Mouse (Mus musculus) layer of hippocampus, postnatal 25 days (tissue): ENCODE measurements around the gene Tecpr2. TPM values are rescaled to one million over a fixed set of nuclear protein-coding genes. Genes with fewer than 3 reads are reported as not detected.

Experiments used
- DNase-seq, 2 experiments: peaks; one replicate each; pipeline ENCODE4 v3.0.0; 2022; ENCODE audit warnings: mixed read lengths in 2 of 2, low spot score in 1 of 2; ENCODE audit errors: extremely low spot score in 1 of 2
- total RNA-seq, 2 experiments: library from RNA; stranded (reverse); gene quantifications; 2 replicates each; pipeline ENCODE4 v1.2.3; 2021

Tecpr2 gene
- total RNA-seq, 2 experiments from 2014 or later: 40.5 to 41.4 TPM

DNA sequence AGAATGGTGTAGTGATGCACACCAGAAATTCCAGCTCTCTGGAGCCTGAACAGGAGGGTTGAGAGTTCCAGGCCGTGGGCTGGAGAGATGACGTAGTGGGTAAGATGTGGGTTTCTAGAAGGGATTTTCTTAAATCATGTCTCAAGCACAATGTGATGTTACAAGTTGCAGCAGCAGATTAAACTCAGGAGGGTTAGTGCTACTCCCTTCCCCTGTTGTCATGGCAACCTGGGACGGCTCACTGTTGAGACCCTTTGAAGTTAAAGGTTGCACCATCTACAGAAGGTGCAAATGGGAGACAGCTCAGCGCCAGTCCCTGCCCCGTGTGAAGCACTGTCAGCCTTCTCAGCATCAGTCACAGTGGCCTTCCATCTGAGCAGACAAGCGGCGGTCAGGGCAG lies 27.8 kb upstream of the Tecpr2 start:
- no peak for DNase-seq

DNA sequence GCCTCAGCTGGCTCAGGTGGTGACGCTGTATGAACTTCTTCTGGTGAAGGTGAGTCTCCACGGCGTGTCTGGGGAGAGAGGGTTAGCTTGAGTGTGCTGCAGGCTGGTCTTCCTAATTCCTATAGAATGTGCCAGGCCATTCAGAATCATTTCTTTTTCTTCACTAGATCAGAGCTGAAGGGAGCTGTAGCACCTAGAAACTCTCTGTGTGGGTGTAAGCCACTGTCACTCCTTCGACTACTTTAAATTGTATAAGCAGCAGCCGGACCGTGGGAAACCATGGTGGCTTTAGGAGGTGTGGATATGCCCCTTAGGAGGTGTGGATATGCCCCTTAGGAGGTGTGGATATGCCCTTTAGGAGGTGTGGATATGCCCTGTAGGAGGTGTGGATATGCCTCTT lies 25.1 kb upstream of the Tecpr2 start:
- DNase-seq: no peak

DNA sequence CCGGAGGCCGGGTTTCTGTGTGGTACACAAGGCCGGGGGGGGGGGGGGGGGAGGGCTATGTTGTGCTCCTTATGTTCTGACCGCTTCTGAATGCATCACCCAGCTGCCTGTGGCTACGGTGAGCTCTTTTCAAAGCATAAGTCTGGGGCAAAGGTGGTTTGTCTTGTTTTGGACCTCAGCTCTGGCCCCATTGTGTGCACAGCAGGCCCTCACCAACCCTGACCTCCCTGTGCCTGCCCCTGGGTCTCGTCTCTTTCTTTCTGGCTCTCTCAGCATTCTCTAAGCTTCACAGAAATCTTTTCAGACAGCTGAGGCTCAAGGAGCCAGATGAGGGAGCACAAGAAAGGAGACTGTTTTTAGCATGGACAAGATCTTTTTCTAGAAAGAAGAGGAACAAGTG lies 23.5 kb upstream of the Tecpr2 start:
- no peak for DNase-seq

DNA sequence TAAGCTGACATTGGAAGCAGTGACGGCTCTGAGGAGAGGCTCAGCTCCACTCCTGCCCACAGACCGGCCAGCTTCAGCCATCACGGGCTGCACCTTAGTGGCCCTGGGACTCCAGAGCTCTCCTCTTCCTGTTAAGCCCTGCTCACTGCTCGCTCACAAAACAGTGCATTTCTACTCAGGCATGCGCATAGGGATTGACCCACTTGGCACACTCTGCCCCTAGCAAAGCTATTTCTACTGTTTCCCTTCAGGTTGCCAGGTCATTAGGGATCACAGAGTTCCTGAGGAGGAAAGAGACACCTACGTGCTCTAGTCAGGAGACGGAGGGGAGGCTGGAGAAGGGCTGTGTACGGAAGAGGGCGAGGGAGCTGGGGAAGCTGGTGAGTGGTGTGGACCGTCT lies 23.1 kb upstream of the Tecpr2 start:
- DNase-seq: no peak

DNA sequence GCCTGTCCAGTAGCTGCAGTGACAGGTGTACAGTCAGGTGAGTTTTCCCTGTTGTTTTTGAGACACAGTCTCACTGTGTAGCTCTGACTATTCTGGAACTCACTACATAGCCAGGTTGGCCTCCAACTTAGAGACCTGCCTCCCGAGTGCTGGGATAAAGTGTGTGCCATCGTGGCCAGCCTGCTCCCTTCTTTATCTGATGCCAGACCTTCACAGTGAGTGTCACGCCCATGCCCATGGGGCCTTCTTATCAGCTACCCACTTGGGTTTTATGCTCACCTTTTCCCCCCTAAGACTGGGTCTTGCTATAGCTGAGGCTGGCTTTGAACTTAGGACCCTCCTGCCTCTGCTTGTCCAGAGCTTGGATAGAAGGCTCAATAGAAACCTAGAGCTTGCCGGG lies 19.0 kb upstream of the Tecpr2 start:
- DNase-seq: no peak

DNA sequence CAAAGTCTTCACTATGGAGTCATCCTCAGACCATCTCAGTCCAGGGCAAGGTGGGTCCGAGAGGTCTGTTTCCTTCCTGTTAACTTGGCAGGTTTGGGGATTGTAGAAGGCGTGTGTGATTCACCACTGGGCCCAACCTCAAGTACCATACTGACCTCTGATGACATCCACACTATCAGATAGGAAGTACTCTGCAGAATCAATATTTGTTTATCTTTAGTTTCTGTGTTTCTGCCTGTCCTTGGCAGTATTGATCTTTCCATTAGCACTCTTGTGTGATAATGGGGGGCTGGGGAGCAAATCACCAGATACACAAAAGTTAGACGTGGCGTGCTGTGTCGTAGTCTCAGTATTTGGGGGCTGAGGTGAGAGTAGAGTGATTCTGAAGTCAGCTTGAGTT lies 17.8 kb upstream of the Tecpr2 start:
- no peak for DNase-seq

DNA sequence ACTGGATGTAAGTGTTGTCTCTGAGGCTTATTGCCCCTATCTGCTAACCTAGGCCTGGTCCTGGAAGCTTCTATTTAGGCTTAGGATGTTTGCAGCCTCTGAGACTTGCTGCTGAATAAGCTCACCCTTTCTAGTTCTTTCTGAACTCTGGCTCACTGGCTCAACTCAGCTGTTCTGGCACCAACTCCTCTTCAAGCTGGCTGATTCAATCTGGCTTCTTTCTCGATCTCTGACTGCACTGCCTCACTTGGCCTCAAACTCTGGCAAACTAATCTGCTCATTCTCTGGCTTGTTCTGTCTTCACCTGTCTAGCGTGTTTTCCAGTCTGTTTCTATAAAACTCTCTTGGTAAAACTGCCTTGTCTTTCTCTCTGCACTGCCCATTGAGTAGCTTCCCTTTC lies 13.7 kb upstream of the Tecpr2 start:
- no peak for DNase-seq

DNA sequence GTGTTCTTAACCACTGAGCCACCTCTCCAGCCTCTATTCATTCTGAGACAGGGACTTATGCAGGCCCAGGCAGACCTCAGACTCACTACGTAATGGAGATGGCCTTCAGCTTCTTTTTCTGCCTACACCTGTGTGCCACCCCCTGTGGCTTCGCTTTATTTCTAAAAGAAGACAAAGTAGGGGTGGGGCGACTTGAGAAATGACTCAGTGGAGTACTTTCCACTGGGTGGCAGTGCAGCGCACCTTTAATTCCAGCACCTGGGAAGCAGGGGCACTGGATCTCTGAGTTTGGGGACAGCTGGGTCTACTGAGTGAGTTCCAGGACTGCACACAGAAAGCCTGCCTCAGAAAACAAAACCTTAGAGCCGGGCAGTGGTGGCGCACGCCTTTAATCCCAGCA lies 6.8 kb upstream of the Tecpr2 start:
- DNase-seq: no peak

DNA sequence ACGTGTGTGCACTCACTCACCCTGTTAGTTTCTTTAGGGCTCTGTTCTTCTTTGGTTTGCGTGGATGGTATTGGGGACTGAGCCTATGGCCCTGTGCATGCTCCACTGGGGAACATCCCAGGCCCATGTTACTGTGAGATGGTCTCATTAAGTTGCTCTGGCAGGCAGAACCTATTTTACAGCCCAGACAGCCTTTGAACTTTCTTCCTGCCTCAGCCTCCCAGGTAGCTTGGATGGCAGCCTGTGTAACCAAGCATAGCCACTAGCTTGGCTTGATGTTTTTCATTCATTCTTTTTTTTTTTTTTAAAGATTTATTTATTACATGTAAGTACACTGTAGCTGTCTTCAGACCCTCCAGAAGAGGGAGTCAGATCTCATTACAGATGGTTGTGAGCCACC lies 3.8 kb upstream of the Tecpr2 start:
- DNase-seq: no peak

DNA sequence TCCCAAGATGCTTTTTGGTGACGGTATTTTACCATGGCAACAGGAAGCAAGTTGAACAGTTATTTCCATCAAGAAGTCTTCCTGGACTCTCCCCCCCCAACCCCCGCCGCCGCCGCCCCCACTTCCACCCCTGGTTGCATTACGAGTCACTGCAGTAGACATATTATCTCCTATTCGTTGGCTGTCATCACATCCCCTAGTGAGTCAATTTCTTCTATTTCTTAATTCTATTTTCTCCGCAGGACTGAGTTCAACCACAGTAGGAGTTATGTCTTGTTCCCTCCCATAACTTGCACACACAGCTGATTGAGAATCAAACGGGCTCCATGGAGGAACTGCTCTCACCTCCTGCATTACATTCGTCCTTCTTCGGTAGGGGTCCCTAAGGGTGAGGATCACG lies 958 bp upstream of the Tecpr2 start:
- no peak for DNase-seq

DNA sequence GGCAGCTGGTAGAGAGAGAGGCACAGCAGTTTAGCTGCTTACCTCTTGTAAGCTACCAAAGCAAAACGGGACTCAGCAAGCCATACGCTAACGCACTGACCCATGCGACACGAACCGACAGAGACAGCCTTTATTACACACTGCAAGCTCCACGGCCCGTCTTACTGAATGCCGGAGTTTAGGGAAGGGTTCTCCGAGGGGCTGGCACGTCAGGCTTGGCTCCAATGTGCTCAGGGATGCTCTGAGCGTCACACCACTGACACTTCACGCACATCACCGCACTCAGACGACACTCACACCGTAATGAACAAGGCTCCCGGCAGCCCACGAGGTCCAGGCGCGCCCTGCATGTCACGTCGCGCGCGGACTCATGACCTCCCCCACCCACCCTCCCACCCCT lies 458 bp upstream of the Tecpr2 start:
- peak in 1 of 2 experiments; percentile 12 for DNase-seq

DNA sequence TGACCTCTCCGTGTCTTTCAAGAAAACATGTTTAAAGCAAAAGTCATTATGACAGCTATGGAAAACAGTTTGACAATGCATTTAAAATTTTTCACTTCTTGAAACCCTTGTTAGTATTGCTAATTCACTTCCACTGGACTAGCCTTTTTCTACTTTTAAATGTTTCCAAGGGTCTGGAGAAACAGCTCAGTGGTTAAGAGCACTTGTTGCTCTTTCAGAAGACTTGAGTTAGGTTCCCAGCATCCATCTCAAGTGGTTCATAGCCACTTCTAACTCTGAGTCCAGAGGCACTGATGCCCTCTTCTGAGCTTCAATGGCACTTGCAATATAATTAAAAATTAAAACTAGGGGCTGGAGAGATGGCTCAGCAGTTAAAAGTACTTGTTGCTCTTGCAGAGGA lies 2.8 kb downstream of the Tecpr2 start:
- no peak for DNase-seq

DNA sequence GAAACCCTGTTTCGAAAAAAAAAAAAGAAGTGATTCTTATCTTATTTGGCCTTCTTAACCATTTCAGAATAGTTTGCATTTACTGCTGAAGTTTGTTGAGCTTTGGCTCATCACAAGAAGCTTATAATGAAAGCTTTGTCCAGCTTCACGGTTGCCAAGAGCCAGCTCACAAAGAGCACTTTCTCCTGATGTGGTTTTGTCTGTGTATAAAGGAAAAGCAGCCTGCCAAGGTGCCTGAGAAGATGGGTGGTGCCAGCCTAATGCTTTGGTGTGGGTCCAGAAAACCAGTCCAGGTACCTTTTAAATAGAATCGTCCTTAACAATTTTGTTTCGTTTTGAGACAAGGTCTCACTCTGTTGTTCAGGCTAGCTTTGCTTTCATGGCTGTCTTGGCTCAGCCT lies 13.0 kb downstream of the Tecpr2 start:
- no peak for DNase-seq

DNA sequence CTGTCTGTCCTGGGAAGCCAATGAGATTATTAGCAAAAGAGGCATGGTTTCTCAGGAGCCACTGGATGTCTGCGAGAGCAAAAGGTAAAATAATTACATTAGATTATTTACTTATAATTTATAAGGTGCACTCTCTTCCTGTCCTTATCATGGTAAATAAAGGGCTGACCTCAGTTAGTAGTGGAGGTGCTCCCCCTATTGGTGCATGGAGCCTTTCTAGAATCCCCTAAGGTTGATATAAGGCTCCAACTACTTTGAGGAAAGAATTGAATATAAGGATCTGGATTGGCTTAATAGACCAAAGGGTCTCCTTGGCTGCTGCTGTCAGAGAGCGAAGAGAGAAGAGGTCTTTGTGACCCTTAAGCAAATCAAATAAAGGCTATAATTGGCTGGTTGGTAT lies 14.5 kb downstream of the Tecpr2 start:
- DNase-seq: no peak

DNA sequence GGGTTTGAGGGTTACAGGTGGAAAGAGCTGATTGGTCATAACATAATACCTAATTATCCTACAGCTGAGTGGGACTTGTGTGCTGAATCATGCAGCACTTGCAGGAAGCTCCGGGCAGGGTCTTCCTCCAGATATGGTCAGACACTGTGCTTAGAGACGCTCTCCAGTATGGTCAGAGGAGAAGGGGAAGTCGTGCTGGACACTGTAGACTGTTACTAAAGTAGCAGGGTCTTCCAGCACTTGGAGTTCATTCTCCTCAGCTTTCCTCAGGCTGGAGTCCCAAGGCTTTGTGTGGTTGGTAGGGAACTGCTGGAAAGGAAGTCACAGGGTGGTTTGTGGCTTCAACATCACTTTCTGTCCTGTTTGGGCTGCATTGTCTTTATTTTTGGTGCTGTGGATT lies 18.8 kb downstream of the Tecpr2 start:
- no peak for DNase-seq

DNA sequence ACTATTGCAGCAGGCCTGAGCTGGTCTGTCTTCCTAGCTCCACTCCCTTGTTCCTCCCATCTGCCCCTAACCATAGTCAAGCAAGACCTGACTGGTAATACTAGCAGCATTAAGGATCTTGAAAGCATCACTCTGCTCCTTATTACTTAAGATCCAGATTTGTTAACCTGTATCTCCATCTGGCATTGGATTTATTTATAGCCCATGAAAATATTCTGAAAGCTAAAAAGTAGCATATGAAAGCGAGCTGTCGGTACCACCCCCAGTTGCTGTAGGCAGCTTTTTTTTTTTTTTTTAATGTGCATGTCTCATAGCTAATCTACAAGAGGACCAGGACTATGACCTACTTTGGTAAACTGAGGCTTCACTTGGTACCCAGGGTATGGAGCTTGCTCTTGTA lies 20.9 kb downstream of the Tecpr2 start:
- DNase-seq: no peak

DNA sequence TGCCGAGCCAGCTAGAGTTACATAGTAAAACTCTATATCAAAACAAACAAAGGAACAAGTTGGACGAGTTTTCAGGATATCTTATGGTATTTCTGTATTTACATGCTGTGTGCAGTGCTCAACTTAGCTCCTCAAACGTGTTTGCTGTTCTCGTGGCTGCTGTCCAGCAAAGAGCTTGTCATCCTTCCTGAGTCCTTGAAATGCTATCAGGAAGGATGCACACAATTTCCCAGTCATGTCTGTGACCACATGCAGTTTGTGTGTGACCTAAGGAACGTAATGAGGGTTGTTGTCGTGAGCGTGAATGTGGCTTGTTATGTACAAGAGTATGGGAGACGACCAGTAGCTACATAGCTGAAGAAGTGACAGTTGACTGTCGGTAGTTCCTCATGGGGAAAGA lies 26.7 kb downstream of the Tecpr2 start:
- DNase-seq: no peak

DNA sequence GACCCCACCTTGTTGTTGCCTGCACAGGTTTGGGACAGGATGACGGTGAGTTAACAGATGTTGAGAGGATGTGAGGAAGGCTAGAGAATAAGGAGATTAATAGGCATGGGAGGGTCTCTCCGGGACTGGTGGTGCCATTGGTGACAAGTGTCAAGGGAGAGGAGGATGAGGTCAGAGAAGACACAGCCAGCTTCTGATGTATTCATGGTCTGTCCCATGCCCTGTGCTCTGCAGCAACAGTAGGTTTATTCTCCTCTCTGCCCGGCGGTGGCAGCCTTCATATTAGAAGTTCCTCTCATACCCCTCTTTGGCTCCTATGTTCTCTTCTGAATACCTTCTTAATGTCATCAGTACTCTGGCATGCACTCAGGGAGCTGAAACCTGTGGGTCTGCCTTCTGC lies 31.2 kb downstream of the Tecpr2 start:
- DNase-seq: no peak

DNA sequence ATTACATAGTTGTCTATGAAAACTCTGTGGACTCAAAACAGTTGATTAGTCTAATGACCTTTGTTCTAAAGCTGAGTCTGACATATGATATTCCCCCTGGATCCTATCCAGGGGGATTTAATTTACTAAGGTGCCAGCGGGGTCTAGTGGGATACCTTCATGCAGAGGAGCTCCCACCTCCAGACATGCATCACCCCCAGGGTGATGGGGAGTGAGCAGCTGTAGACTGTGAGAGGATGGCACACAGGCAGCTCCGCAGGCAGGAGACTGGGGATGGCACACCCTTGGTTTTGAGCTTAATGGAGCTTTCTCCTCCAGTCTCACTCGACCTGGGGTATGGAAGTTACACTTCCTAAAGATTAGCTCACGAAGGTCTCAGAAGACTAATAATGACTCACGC lies 32.5 kb downstream of the Tecpr2 start:
- DNase-seq: no peak

DNA sequence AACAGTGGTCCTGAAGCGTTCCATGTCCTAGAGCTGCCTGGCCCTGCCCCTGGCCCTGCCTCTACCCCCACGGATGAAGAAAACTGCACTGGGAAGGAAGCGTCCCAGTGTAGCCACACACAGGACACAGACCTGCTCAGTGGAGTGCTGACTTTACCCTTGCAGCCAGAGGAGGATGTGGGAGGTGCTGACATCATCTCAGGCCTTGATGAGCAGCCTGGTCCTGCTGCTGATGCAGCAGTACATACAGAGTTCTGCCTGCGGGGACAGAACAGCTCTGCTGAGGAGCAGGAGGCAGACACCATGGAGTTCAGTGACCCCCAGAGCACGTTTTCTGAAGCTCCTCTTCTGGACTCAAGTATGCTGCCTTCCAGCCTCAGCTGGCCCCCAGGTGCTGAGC lies 43.8 kb downstream of the Tecpr2 start:
- DNase-seq: no peak

DNA sequence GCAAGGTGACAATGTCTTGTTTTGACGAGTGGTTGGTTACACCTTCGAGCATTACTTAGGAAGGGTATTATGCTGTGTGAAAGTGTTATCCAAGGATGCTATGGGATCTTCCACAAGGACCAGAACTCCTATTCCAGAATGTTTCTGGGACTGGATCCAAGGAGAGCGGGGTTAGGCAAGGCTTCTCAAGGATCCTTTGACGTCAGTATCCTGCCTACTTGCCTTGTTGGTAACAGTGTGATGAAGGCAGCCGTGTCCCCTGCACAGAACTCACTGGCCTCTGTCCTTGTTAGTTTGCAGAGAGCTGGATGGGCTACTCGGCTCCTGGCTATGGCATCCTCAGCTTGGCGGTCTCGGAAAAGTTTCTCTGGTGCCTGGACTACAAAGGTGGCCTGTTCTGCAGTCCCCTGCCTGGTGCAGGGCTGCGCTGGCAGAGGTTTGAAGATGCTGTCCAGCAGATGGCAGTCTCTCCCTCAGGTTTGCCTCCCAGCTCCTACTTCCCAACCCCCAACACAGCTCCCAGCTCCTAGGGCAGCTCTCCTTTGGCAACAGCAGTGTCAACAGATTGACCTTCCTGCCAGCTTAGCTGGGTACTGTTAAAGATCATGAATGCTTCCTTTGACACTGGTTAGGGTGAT lies 47.0 kb downstream of the Tecpr2 start:
- peak; percentile 73 to 78 for DNase-seq

DNA sequence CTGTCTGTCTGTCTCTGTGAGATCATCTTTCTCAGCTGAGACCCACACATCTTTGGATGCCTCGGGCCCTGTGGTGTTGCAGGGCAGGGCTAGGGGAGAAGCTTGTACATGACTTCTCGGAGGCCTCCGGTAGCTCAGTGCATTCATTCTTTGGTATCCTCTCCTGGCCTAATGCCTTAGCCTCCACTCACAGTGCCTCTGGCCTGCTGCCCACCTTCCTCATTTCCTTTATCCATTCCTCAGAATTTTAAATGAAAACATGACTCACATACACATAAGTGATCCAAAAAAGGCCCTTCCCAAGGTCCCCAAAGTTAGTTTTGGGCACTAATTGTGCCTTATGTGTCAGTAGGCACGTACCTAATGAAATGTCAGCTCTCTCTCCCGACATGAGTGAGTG lies 48.4 kb downstream of the Tecpr2 start:
- DNase-seq: no peak

DNA sequence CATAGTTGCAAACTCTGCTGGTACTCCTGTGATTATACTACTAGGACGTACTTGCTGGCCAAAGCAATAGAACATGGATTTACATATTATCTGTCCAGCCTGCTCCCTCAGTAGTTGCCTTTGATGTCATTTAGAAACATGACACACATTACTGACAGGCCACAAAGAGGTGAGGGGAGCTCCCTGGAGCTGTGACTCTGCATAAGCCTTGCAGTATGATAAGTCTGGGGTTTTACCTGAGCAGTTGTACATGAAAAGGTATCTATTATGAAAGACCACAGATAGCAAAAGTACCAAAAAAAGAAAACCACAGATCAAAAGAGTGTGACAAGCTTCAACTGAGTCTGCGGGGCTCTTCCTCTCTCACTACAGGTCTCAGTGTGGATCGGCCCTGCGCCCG lies 50.3 kb downstream of the Tecpr2 start:
- DNase-seq: no peak
